Mouse (Mus musculus): ENCODE results near the gene Uqcc1.

DNA sequence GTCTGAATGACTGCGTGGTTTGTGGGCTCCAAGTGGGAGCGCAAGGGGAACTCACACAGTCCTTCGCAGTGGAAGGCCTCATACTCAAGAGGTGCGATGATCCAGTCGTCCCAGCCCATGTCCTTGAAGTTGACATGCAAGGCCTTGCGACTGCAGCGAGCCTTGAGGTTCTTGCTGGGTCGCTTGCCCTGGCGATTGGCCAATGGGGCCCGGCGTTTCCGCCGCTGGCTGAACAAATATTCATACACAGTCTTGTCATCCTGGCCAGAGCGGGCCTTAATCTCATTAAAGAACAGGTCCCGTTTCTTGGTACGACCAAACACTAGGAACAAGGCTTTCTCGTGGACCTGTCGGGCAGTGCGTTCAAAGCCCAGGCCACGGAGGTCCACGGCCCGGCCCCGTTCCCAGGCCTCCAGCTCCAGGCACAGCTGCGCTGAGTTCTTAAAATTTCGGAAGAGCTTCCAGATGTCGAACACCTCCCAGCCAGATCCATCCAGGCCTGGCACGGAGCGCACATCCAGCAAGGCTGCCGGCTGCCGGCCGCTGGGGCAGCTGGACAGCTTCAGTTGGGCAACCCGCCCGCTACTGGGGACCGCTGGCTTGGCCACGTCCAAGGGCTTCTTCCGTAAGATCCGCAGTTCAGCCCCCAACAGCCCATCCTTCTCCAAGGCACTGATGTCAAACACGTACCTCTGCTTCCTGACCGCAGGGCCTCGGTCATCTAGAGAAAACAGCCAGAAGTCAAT lies 11.8 kb upstream of the Uqcc1 start:
- no peak for TF ChIP-seq CTCF (IDR thresholded peaks at IDR 0.05; ENCODE audit: insufficient read depth, low read depth, low read length)
- no peak for TF ChIP-seq POLR2A (IDR thresholded peaks at IDR 0.05; ENCODE audit: insufficient read depth, low read depth, low read length)
